Mouse (Mus musculus) gastrocnemius, postnatal 36 days (tissue): ENCODE data around the gene Gpr63. TPM values are rescaled to one million over a fixed set of nuclear protein-coding genes. Genes with fewer than 3 reads are reported as not detected.
"Not testable (repeated sequence)": the region's sequence is repeated elsewhere in the genome, so short reads cannot be mapped to it uniquely, and the experiment has no call there.

Experiments
- DNase-seq, 2 experiments: peaks; one replicate each; pipeline ENCODE4 v3.0.0; 2022
- intact Hi-C: fragments of 180-260 bp; cut with DNase I; formaldehyde crosslinking; loops from one replicate; pipeline ENCODE4 v1.15.1; 2025
- long read RNA-seq, 2 experiments: library from polyadenylated mRNA; stranded (forward); transcript quantifications; one replicate each; pipeline ENCODE4 v2.0.0; 2021
- total RNA-seq, 2 experiments: library from RNA; stranded (reverse); gene quantifications; 2 replicates each; pipeline ENCODE4 v1.2.3; 2021

Gene Gpr63
- total RNA-seq, result 1 to 10 TPM in 1 of 2 experiments, under 1 TPM in 1; 0.76 to 1.1 TPM
- long read RNA-seq, experiment 1, result 0 reads
- long read RNA-seq, experiment 2, result 0 reads

- DNase-seq, result peak; percentile 46 to 51
- intact Hi-C loops, result no loop called here
These were observed at the start of gene Gpr63 for GRCm38 (mm10) chr4:24966299-24966991. Gene Gpr63, plus strand, starts transcription at chr4:24966407.

DNA sequence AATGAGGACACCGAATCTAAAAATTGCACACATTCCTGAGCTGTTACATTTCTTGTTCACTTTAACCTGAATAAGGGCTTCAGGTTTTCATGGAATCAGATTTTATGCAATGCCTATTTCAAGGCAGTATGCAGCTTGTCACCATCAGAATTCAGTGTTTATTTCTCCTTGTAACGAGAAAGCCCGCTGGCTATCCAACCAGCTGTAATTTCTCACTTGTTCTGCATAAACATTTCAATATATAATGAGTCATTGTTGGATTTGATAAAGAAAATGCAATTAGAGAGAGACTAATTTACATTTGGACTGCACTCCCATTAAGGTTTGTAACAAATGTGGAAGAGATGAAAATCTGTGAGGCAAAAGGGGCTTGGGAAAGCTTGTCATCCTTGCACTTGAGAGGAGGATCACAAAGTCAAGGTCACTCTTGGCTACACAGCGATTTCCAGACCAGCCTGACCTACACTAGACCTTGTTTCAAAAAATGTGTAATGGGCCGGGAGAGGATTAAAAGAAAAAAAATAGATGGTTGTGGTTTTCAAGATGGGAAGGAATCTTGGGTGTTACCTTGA is 46.1 kb upstream of the Gpr63 start:
- intact Hi-C loops, result no loop called here
- DNase-seq, result no peak

- no peak for DNase-seq
- intact Hi-C loops, result no loop called here
These were observed 41.5 kb upstream of the Gpr63 start for GRCm38 (mm10) chr4:24924726-24925125.

DNA sequence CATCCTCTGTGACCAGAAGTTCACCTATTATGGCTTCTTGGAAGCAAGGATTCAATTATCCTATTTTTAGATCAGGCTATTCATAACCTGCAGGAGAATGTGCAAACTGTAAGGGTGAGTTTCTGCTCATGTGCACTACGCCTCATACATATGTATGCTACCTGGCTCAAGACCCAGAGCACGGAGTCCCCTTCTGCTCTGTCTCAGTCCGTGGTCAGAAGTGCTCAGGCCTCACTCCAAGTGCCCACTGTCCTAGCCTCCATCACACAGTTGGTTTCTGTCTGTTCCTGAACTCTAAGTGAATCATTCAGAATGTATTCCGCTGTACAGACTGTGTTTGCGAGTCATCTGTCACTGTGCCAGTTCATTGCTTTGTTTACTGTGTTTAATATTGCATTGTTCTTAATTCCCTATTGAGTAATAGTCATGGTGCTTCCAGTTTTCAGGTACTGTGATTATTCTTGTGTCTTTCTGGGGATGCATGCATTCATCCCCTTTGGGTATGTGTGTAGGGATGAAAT is 37.9 kb upstream of the Gpr63 start:
- intact Hi-C loops, result no loop called here
- no peak for DNase-seq

- no peak for DNase-seq
- intact Hi-C loops, result no loop called here
These were observed 37.3 kb upstream of the Gpr63 start for GRCm38 (mm10) chr4:24928926-24929325.

DNA sequence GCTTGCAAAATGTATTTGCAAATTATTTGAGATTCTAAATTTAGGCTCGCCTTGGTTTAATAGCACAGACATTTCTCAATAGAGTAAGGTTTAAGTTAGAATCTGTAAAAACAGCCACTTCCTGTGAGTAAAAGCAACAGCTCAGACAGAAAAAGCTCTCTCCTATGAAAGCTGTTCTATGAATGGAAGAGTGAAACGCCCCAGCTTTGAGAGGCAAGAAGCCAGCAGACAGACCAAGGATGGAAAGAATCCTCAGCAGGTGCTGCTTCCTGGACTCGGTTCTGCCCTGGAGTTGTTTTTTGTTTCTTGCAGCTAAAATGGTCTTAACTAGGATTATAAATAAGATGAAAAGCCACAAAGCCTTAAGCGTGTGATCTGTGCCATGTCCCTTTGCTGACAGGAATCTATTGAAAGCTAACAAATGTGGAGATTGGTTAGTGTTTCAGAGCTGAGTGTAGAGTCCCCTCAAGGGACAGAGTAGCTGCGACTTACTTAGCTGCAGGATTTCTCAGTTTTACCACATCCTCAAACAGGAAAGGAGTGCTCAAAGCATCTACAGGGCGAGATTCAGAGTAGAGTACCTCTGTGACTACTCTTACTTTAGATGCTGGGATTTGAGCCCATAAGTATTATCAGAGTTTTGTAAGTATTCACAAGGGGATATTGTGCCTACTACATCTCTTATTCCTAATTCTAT is 23.3 kb upstream of the Gpr63 start:
- intact Hi-C loops, result no loop called here
- DNase-seq, result no peak

- intact Hi-C loops, result no loop called here
- no peak for DNase-seq
These were observed 299 bp upstream of the Gpr63 start for GRCm38 (mm10) chr4:24965918-24966298.

GRCm38 (mm10) chr4:24967251-24967650 is 1.0 kb downstream of the Gpr63 start:
- intact Hi-C loops, result no loop called here
- no peak for DNase-seq

GRCm38 (mm10) chr4:24978589-24978988 is 12.4 kb downstream of the Gpr63 start:
- no peak for DNase-seq
- intact Hi-C loops, result no loop called here

DNA sequence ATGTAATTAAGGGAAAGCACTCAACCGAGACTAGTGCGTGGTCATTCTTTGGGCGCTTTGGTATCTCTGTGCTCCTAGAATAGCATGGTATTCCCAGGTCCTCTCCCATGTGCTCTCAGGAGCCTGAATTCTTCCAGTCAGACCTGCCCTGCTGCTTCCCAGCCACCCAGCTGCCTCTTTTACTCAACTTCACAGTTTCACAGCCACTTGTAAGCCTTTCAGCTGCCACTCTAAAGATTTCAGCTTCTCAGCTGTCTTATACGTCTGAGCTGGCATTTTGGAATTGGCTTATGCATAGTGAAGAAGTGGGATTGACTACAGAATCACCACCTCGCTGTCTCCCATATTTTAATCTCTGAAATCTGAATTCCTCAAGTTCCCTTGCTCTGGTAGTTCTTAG is 19.4 kb downstream of the Gpr63 start:
- intact Hi-C loops, result no loop called here
- no peak for DNase-seq

- DNase-seq, result no peak
- intact Hi-C loops, result no loop called here
These were observed 25.3 kb downstream of the Gpr63 start for GRCm38 (mm10) chr4:24991475-24991874.

GRCm38 (mm10) chr4:25009328-25009727 is 43.1 kb downstream of the Gpr63 start:
- intact Hi-C loops, result not testable (repeated sequence)

GRCm38 (mm10) chr4:25011780-25012179 is 45.6 kb downstream of the Gpr63 start:
- no peak for DNase-seq
- intact Hi-C loops, result no loop called here

More at GRCm38 (mm10) chr4:25009328-25009727, 43.1 kb downstream of the Gpr63 start:
- not testable (repeated sequence) for DNase-seq

- intact Hi-C loops, result no loop called here
- DNase-seq, result no peak
These were observed 46.5 kb downstream of the Gpr63 start for GRCm38 (mm10) chr4:25012726-25013125.

GRCm38 (mm10) chr4:25015017-25015655 is 48.9 kb downstream of the Gpr63 start:
- DNase-seq, result no peak
- intact Hi-C loops, result no loop called here

DNA sequence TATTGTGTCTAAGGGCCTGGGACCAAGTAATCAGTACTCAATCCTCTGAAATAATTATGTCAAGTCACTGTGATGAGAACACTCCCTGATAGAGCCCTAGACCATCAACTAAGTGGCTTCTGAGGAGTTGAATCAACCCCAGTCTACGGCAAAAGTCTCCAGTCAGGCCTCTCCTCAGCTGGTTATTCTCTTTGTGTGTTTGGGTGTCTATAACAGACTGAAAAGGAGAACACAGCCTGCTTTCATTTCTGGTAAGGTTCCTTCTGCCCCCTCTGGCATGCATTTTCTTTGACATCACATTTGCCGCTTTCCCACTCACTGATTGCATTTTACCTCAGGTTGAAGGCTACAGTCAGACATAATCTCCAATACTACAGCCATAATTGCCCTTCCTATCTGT is 62.0 kb downstream of the Gpr63 start:
- no peak for DNase-seq
- intact Hi-C loops, result no loop called here

- intact Hi-C loops, result no loop called here
- no peak for DNase-seq
These were observed 62.5 kb downstream of the Gpr63 start for GRCm38 (mm10) chr4:25028752-25029151.

GRCm38 (mm10) chr4:25029875-25030274 is 63.7 kb downstream of the Gpr63 start:
- no peak for DNase-seq
- intact Hi-C loops, result no loop called here

- no peak for DNase-seq
- intact Hi-C loops, result no loop called here
These were observed 69.1 kb downstream of the Gpr63 start for GRCm38 (mm10) chr4:25035158-25035791.

DNA sequence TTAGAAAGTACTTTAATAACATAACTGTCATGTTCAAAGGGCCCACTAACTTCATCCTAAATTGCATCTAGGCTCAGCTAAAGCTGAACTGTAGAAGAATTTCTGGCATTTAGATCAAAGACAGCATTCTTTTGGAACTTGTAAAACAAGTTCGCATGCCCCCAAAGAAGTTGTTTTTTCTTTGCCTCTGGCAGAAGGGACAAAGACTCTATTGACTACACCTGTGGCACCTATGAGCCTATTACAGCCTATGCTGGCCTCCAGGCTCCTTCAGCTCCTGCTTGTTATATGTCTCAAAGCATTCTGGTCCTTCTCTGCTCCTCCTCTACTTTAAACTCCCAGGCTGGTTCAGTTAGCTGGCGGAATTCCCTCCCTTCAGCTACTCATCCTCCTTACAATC is 69.6 kb downstream of the Gpr63 start:
- intact Hi-C loops, result no loop called here
- no peak for DNase-seq

- no peak for DNase-seq
- intact Hi-C loops, result no loop called here
These were observed 71.1 kb downstream of the Gpr63 start for GRCm38 (mm10) chr4:25037260-25037659.
